Mouse (Mus musculus) midbrain, embryonic 14.5 days (tissue): ENCODE measurements around the gene Edaradd. TPM values are rescaled to one million over a fixed set of nuclear protein-coding genes. Genes with fewer than 3 reads are reported as not detected.
"Not testable (repeated sequence)": the region's sequence is repeated elsewhere in the genome, so short reads cannot be mapped to it uniquely, and the experiment has no call there.

ENCODE experiments used
- ATAC-seq: fragments of 200-750 bp; cut with Nextera tagmentation; 2 replicates; pipeline ENCODE4 v1.8.0; 2017; ENCODE audit warnings: moderate number of reproducible peaks, moderate library complexity; ENCODE audit not compliant: low FRiP score, low TSS enrichment
- DNase-seq: peaks from one replicate; pipeline ENCODE4 v3.0.0-alpha.2; 2015
- H3K27ac ChIP-seq: fragments of 300-500 bp; sonication (generic); replicated peaks from 2 replicates; pipeline ENCODE4 v1.5.1; 2014; ENCODE audit warnings: mild to moderate bottlenecking, low read depth, low read length, moderate library complexity
- H3K27me3 ChIP-seq: fragments of 300-500 bp; sonication (generic); 2 replicates; pipeline ENCODE4 v1.6.1; 2014; ENCODE audit warnings: low read length, control low read depth, mixed read lengths; ENCODE audit not compliant: control insufficient read depth, insufficient read depth
- H3K36me3 ChIP-seq: fragments of 300-500 bp; sonication (generic); 2 replicates; pipeline ENCODE4 v1.6.1; 2014; ENCODE audit warnings: low read length, control low read depth; ENCODE audit not compliant: control insufficient read depth, insufficient read depth
- H3K4me1 ChIP-seq: fragments of 300-500 bp; sonication (generic); 2 replicates; pipeline ENCODE4 v1.6.1; 2014; ENCODE audit warnings: mild to moderate bottlenecking, antibody characterized with exemption, low read length, control low read depth; ENCODE audit not compliant: control insufficient read depth, insufficient read depth
- H3K4me2 ChIP-seq: fragments of 300-500 bp; sonication (generic); 2 replicates; pipeline ENCODE4 v1.6.1; 2014; ENCODE audit warnings: mild to moderate bottlenecking, low read length, moderate library complexity
- H3K4me3 ChIP-seq: fragments of 300-500 bp; sonication (generic); replicated peaks from 2 replicates; pipeline ENCODE4 v1.5.1; 2014; ENCODE audit warnings: low read depth, low read length
- H3K9ac ChIP-seq: fragments of 300-500 bp; sonication (generic); replicated peaks from 2 replicates; pipeline ENCODE4 v1.6.1; 2014; ENCODE audit warnings: mild to moderate bottlenecking, low read length, moderate library complexity
- H3K9me3 ChIP-seq: fragments of 300-500 bp; sonication (generic); 2 replicates; pipeline ENCODE4 v1.6.1; 2016; ENCODE audit warnings: low read length, control low read depth, mixed read lengths; ENCODE audit not compliant: control insufficient read depth
- WGBS: fragments of 180-500 bp; shearing (Covaris S2); extraction: QIAGEN DNeasy Blood & Tissue Kit; methylation state at CpG from one replicate; pipeline ENCODE4 v1.1.7; 2014; 5-methylcytosine and 5-hydroxymethylcytosine counted together
- polyA plus RNA-seq: library from polyadenylated mRNA; unstranded; fragments of >200 nt; fragmentation: Nextera tagmentation; extraction: Ambion mirVana; gene quantifications from 2 replicates; pipeline ENCODE4 v1.2.1, GENCODE M21; 2014

Gene Edaradd
- polyA plus RNA-seq, 1 experiment from 2014 or later, result 1.1 TPM

- Histone ChIP-seq H3K4me3 (no peak overlapping the region), H3K4me1 (peaks cover 3% of the 10 kb centered on the region; the same call in 1 of the 2 replicates), H3K36me3 (no peaks in the 10 kb centered on the region), H3K27ac (no peak overlapping the region), H3K4me2 (no peak overlapping the region), H3K9ac (no peak overlapping the region), H3K27me3 (no peaks in the 10 kb centered on the region), H3K9me3 (no peaks in the 10 kb centered on the region)
- ATAC-seq (no peak), DNase-seq (no peak)
- WGBS, result 88% methylated on average over 4 of the region's 4 CpGs
These were observed 43.4 kb downstream of the Edaradd start for GRCm38 (mm10) chr13:12476886-12477285.

- H3K4me3 ChIP-seq, result no peak overlapping the region
- no peak overlapping the region for H3K4me2 ChIP-seq
- WGBS, result 89% methylated on average over 6 of the region's 6 CpGs
- no peak overlapping the region for H3K9ac ChIP-seq
- ATAC-seq, result no peak
- H3K4me1 ChIP-seq, result peaks cover 3% of the 10 kb centered on the region; the same call in 1 of the 2 replicates
- no peaks in the 10 kb centered on the region for H3K27me3 ChIP-seq
- H3K9me3 ChIP-seq, result no peaks in the 10 kb centered on the region
- H3K36me3 ChIP-seq, result no peaks in the 10 kb centered on the region
- no peak for DNase-seq
- no peak overlapping the region for H3K27ac ChIP-seq
These were observed 45.0 kb downstream of the Edaradd start for GRCm38 (mm10) chr13:12475239-12475638.

- Histone ChIP-seq H3K36me3 (no peaks in the 10 kb centered on the region), H3K27ac (no peak overlapping the region), H3K27me3 (no peaks in the 10 kb centered on the region), H3K9ac (peak overlapping the region; percentile 29; the same call in 1 of the 2 replicates), H3K4me1 (peaks cover 3% of the 10 kb centered on the region; the same call in 1 of the 2 replicates), H3K4me3 (no peak overlapping the region), H3K9me3 (no peaks in the 10 kb centered on the region), H3K4me2 (no peak overlapping the region)
- peak; percentile 95 for DNase-seq
- WGBS, result 32% methylated on average over 8 of the region's 8 CpGs
- ATAC-seq, result peak; percentile 76
These were observed 46.4 kb downstream of the Edaradd start for GRCm38 (mm10) chr13:12473724-12474378.

- H3K4me2 ChIP-seq, result no peak overlapping the region
- H3K9ac ChIP-seq, result no peak overlapping the region
- no peak overlapping the region for H3K4me3 ChIP-seq
- 92% methylated on average over 1 of the region's 1 CpGs for WGBS
- no peak for DNase-seq
- no peaks in the 10 kb centered on the region for H3K36me3 ChIP-seq
- no peak overlapping the region for H3K27ac ChIP-seq
- no peaks in the 10 kb centered on the region for H3K27me3 ChIP-seq
- no peaks in the 10 kb centered on the region for H3K9me3 ChIP-seq
- peaks cover 1% of the 10 kb centered on the region; the same call in 1 of the 2 replicates for H3K4me1 ChIP-seq
- no peak for ATAC-seq
These were observed 51.8 kb downstream of the Edaradd start for GRCm38 (mm10) chr13:12468488-12468887.

GRCm38 (mm10) chr13:12464844-12465243 lies 55.4 kb downstream of the Edaradd start, which contains the start of gene Lgals8:
Gene Lgals8 (minus strand): TSS chr13:12464944.
- Histone ChIP-seq H3K9ac (no peak within 1 kb of the TSS), H3K27me3 (no peaks in the 10 kb centered on the region), H3K4me2 (no peak within 1 kb of the TSS), H3K4me1 (peaks cover 4% of the 10 kb centered on the region; the same call in 1 of the 2 replicates), H3K27ac (no peak within 1 kb of the TSS), H3K36me3 (no peaks in the 10 kb centered on the region), H3K9me3 (no peaks in the 10 kb centered on the region), H3K4me3 (no peak within 1 kb of the TSS)
- 87% methylated on average over 1 of the region's 1 CpGs for WGBS
- no peak for ATAC-seq
- no peak for DNase-seq

GRCm38 (mm10) chr13:12464159-12464558 lies 56.1 kb downstream of the Edaradd start:
- not testable (repeated sequence) for H3K36me3 ChIP-seq, H3K4me1 ChIP-seq, H3K27ac ChIP-seq, H3K9me3 ChIP-seq, H3K9ac ChIP-seq, H3K4me2 ChIP-seq, DNase-seq, H3K27me3 ChIP-seq, ATAC-seq, H3K4me3 ChIP-seq
- WGBS, result 88% methylated on average over 6 of the region's 6 CpGs

- WGBS, result 84% methylated on average over 4 of the region's 4 CpGs
- Histone ChIP-seq H3K4me3 (no peak overlapping the region), H3K9me3 (no peaks in the 10 kb centered on the region), H3K27me3 (no peaks in the 10 kb centered on the region), H3K36me3 (no peaks in the 10 kb centered on the region; the same call in 1 of the 2 replicates), H3K4me2 (no peak overlapping the region), H3K27ac (no peak overlapping the region), H3K9ac (no peak overlapping the region), H3K4me1 (peaks cover 4% of the 10 kb centered on the region; the same call in 1 of the 2 replicates)
- DNase-seq, result no peak
- no peak for ATAC-seq
These were observed 57.6 kb downstream of the Edaradd start for GRCm38 (mm10) chr13:12462623-12463022.

GRCm38 (mm10) chr13:12461730-12462119 lies 58.5 kb downstream of the Edaradd start:
- peak overlapping the region; percentile 68 for H3K27ac ChIP-seq
- ATAC-seq, result no peak
- peak overlapping the region; percentile 81 for H3K4me2 ChIP-seq
- peaks cover 4% of the 10 kb centered on the region; the same call in 1 of the 2 replicates for H3K4me1 ChIP-seq
- H3K4me3 ChIP-seq, result peak overlapping the region; percentile 77
- no peaks in the 10 kb centered on the region; the same call in 1 of the 2 replicates for H3K36me3 ChIP-seq
- no peaks in the 10 kb centered on the region for H3K9me3 ChIP-seq
- no peak for DNase-seq
- peak overlapping the region; percentile 82 for H3K9ac ChIP-seq
- H3K27me3 ChIP-seq, result no peaks in the 10 kb centered on the region
- WGBS, result 4% methylated on average over 7 of the region's 7 CpGs
